Mouse (Mus musculus) hindbrain, postnatal 0 days (tissue): Measurements from ENCODE around the gene Bmp5. TPM values are rescaled to one million over a fixed set of nuclear protein-coding genes. Genes with fewer than 3 reads are reported as not detected.

ENCODE experiments used
- ATAC-seq: fragments of 200-750 bp; cut with Nextera tagmentation; 2 replicates; pipeline ENCODE4 v1.8.0; 2017; ENCODE audit warnings: mild to moderate bottlenecking, moderate TSS enrichment, moderate library complexity
- DNase-seq: peaks from one replicate; pipeline ENCODE4 v3.0.0-alpha.2; 2015; ENCODE audit warnings: low spot score
- H3K27ac ChIP-seq: fragments of 300-500 bp; sonication (generic); 2 replicates; pipeline ENCODE4 v1.5.1; 2014; ENCODE audit warnings: mild to moderate bottlenecking
- H3K27me3 ChIP-seq: fragments of 300-500 bp; sonication (generic); 2 replicates; pipeline ENCODE4 v1.6.1; 2014; ENCODE audit warnings: low read length, mixed read lengths; ENCODE audit not compliant: insufficient read depth
- H3K36me3 ChIP-seq: fragments of 300-500 bp; sonication (generic); 2 replicates; pipeline ENCODE4 v1.6.1; 2014; ENCODE audit warnings: low read length, mixed read lengths; ENCODE audit not compliant: insufficient read depth
- H3K4me1 ChIP-seq: fragments of 300-500 bp; sonication (generic); 2 replicates; pipeline ENCODE4 v1.6.1; 2014; ENCODE audit warnings: antibody characterized with exemption, low read length, mixed read lengths; ENCODE audit not compliant: insufficient read depth
- H3K4me2 ChIP-seq: fragments of 300-500 bp; sonication (generic); 2 replicates; pipeline ENCODE4 v1.6.1; 2014; ENCODE audit warnings: low read depth, mild to moderate bottlenecking, low read length, moderate library complexity, mixed read lengths
- H3K4me3 ChIP-seq: fragments of 300-500 bp; sonication (generic); 2 replicates; pipeline ENCODE4 v1.5.1; 2014; ENCODE audit warnings: low read length
- H3K9ac ChIP-seq: fragments of 300-500 bp; sonication (generic); replicated peaks from 2 replicates; pipeline ENCODE4 v1.6.1; 2014; ENCODE audit warnings: mild to moderate bottlenecking, low read length, moderate library complexity, mixed read lengths
- H3K9me3 ChIP-seq: fragments of 300-500 bp; sonication (generic); 2 replicates; pipeline ENCODE4 v1.6.1; 2016; ENCODE audit warnings: low read length, mixed read lengths
- CTCF ChIP-seq: IDR thresholded peaks from 2 replicates; pipeline ENCODE4 v1.5.1; 2016; ENCODE audit warnings: antibody characterized with exemption, control low read depth, low read depth
- WGBS: fragments of 180-500 bp; shearing (Covaris S2); extraction: QIAGEN DNeasy Blood & Tissue Kit; methylation state at CpG from one replicate; pipeline ENCODE4 v1.1.7; 2014; 5-methylcytosine and 5-hydroxymethylcytosine counted together
- polyA plus RNA-seq: library from polyadenylated mRNA; unstranded; fragments of >200 nt; fragmentation: Nextera tagmentation; extraction: Ambion mirVana; gene quantifications from 2 replicates; pipeline ENCODE4 v1.2.1, GENCODE M21; 2015
- total RNA-seq: library from RNA; depleted of rRNA; stranded (reverse); fragments of >200 nt; gene quantifications from 2 replicates; pipeline ENCODE4 v1.2.3, GENCODE M21; 2014

The Bmp5 gene
- total and polyA plus RNA-seq, 2 experiments from 2014 or later = 1.9 to 2.3 TPM

DNA sequence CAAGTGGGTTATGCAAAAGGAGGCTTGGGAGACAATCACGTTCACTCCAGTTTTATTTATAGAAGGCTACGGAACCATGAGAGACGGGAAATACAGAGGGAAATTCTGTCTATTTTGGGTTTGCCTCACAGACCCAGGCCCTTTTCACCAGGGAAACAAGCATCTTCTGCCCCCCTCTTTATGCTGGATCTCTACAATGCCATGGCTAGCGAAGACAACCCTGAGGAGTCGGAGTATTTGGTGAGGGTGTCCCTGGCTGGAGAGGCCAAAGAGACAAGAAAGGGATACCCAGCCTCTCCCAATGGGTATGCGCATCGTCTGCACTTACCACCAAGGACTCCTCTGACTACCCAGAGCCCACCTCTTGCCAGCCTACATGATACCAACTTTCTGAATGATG, 989 bp downstream of the Bmp5 start:
- Histone ChIP-seq H3K27me3 (no peaks in the 10 kb centered on the region), H3K36me3 (no peaks in the 10 kb centered on the region), H3K4me1 (no peaks in the 10 kb centered on the region), H3K4me2 (0 out of 2 replicates have a peak overlapping the region, but pooled peaks have one; percentile 2), H3K9ac (no peak overlapping the region), H3K27ac (no peak overlapping the region), H3K4me3 (peak overlapping the region; percentile 18; the same call in 1 of the 2 replicates), H3K9me3 (no peaks in the 10 kb centered on the region)
- DNase-seq (no peak), ATAC-seq (no peak)
- WGBS = 71% methylated on average over 7 of the region's 7 CpGs
- no peak for TF ChIP-seq CTCF

DNA sequence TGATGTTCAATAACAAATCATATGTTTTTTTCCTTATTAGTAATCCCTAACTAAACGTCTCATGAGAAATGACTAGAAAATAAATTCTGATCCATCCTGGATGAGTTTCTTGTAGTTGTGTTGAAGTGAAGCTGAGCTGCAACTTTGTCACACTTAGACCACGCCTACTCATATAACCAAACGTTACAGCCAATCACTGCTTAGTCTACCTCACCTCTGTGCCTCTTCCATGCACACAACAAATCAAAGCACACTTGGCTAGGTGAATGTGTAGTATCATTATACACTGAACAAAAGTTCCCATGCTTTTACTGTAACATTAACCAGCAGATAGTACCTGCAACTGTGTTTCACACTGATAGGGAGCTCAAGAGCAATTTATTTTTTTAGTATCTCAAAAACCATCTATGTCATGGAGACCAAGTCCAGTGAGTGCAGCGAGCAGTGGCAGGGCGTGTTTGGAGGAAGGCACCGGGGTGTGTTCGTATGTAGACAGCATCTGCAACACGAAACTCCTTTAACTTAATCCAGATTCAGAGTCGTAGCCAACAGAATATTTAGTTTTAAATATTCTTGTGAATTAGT, 3.7 kb downstream of the Bmp5 start:
- H3K9me3 ChIP-seq = no peaks in the 10 kb centered on the region
- H3K9ac ChIP-seq = no peak overlapping the region
- WGBS = 83% methylated on average over 9 of the region's 9 CpGs
- no peak for TF ChIP-seq CTCF
- DNase-seq = no peak
- H3K4me1 ChIP-seq = no peaks in the 10 kb centered on the region
- ATAC-seq = no peak
- H3K4me3 ChIP-seq = no peak overlapping the region
- H3K4me2 ChIP-seq = no peak overlapping the region
- no peaks in the 10 kb centered on the region for H3K27me3 ChIP-seq
- no peak overlapping the region for H3K27ac ChIP-seq
- no peaks in the 10 kb centered on the region for H3K36me3 ChIP-seq

DNA sequence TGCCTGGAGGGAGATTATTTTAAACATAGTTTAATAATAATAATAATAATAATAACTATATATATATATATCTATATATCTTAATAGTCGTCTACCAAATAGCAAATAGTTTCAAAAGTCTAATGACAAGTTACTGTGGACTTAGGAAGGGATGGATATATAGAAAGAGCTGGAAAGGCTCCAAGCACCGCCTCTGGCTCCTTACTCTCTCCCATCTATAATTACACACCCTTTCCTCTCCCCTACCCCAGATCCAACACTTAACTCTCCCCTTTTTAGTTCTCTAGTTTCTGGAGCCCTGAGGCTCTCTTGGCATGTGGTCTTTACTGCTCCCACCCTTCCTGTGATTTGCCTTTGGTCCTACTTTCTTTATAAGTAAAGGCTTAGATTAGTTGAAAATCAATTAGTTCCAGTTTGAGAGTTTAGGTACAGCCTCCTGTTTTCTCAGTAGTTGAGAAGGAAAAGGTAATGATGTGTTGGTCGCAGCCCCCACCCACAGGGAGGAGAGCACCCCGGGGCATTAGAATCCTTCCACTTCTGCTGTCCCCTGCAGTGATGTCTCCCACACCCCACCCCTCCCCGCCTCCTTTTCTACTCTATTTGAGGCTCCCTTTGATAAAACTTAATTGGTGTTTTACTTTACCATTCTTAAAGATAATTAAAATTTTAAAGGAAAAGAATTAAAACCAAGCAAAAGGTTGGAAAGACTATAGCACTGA, 5.6 kb downstream of the Bmp5 start:
- no peaks in the 10 kb centered on the region for H3K36me3 ChIP-seq
- 29% methylated on average over 5 of the region's 5 CpGs for WGBS
- no peaks in the 10 kb centered on the region for H3K9me3 ChIP-seq
- no peak overlapping the region for H3K4me3 ChIP-seq
- H3K27ac ChIP-seq = no peak overlapping the region
- no peak for TF ChIP-seq CTCF
- no peak for ATAC-seq
- no peaks in the 10 kb centered on the region for H3K27me3 ChIP-seq
- H3K4me1 ChIP-seq = no peaks in the 10 kb centered on the region
- H3K9ac ChIP-seq = no peak overlapping the region
- no peak overlapping the region for H3K4me2 ChIP-seq
- no peak for DNase-seq

DNA sequence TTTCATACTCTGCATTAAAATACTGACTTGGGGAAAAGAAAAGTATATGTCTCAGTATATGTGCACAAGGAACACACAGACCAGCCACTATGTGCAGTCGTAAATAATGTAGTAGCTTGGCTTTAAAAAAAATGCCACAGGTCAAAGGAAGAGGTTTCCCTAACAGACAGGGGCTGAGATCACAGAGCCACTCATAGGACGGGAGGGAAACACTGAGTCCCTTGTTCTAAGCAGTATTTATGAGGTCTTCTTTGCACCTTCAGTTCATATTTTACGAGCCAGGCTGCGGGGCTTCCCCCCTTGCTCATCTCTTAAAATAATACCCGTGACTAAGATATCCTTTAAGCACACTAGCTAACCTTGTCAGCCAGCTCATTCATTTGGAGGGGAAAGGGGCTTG, 6.4 kb downstream of the Bmp5 start:
- no peak overlapping the region for H3K4me2 ChIP-seq

DNA sequence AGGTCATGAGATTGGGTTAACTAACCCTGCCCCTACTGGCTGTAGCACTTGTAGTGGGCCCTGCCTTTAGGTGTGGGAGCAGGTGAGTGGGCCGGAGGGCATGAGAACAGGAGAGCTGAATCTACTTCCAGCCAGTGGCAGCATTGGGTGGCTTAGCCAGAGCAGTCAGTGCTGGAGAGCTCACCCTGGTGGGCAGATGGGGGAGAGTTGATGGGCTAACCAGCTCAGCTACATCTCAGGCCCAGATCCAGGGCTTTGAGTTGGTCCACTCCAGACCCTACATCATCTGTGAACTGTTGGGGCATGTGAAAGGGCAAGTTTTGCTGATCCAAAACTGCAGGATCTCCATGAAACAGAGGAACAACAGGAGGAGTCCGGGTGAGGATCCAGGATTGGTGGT, 8.4 kb downstream of the Bmp5 start:
- H3K27me3 ChIP-seq = no peaks in the 10 kb centered on the region
- ATAC-seq (no peak), DNase-seq (no peak)
- WGBS = 95% methylated on average over 2 of the region's 2 CpGs
- no peak for TF ChIP-seq CTCF
- no peaks in the 10 kb centered on the region for H3K4me1 ChIP-seq
- H3K4me2 ChIP-seq = no peak overlapping the region
- H3K4me3 ChIP-seq = no peak overlapping the region
- H3K9ac ChIP-seq = no peak overlapping the region
- H3K9me3 ChIP-seq = no peaks in the 10 kb centered on the region
- H3K27ac ChIP-seq = no peak overlapping the region
- H3K36me3 ChIP-seq = no peaks in the 10 kb centered on the region

More for the DNA sequence above, 6.4 kb downstream of the Bmp5 start:
- no peak for TF ChIP-seq CTCF
- Histone ChIP-seq H3K27me3 (no peaks in the 10 kb centered on the region), H3K27ac (no peak overlapping the region), H3K36me3 (no peaks in the 10 kb centered on the region), H3K4me1 (no peaks in the 10 kb centered on the region), H3K9me3 (no peaks in the 10 kb centered on the region), H3K4me3 (no peak overlapping the region), H3K9ac (no peak overlapping the region)
- WGBS = 33% methylated on average over 5 of the region's 5 CpGs
- DNase-seq (no peak), ATAC-seq (no peak)

DNA sequence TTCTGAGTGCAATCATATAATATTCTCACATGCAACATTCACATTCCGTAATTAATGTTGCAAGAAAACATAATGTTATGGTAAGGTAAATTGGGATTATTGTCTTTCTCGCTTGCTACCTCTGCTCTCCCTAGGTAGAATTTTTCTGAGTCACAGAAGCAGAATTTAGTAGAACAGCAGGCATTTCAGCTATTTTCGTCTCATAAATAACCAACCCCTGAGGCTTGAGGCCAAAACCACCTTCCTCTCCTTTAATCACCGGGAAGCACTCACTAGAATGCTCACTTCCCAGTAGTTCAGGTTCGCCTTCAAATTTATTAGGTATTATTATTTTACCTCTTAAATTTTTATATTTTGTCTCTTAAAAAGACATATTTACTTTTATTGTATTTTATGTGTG, 10.8 kb downstream of the Bmp5 start:
- 86% methylated on average over 5 of the region's 5 CpGs for WGBS
- no peak overlapping the region for H3K4me2 ChIP-seq
- no peak for TF ChIP-seq CTCF

DNA sequence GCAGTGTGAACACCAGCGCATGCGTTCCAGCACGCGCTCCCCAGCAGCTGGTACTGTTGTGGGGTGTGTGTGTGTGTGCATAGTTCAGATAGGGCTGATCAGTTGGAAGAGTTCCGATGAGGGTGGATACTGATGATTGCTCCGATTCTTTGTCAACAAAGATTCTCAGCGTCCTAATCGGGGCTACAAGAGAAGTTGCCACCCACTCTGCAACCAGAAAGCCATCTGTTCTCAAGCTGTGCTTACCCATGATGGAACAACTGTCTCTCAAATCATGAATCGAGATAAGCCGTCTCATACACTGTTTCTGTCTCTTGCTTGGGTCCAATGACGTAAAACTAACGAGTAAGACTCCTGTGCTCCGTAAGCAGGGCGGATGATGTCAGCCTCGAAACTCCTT, 12.0 kb downstream of the Bmp5 start:
- no peaks in the 10 kb centered on the region for H3K4me1 ChIP-seq
- 86% methylated on average over 15 of the region's 15 CpGs for WGBS
- H3K4me3 ChIP-seq = no peak overlapping the region
- no peak overlapping the region for H3K9ac ChIP-seq
- H3K36me3 ChIP-seq = no peaks in the 10 kb centered on the region
- no peaks in the 10 kb centered on the region for H3K27me3 ChIP-seq
- H3K4me2 ChIP-seq = no peak overlapping the region
- no peak overlapping the region for H3K27ac ChIP-seq
- TF ChIP-seq CTCF = no peak
- no peak for DNase-seq
- ATAC-seq = no peak
- H3K9me3 ChIP-seq = no peaks in the 10 kb centered on the region

More for the DNA sequence above, 10.8 kb downstream of the Bmp5 start:
- Histone ChIP-seq H3K9ac (no peak overlapping the region), H3K27ac (no peak overlapping the region), H3K4me3 (no peak overlapping the region), H3K4me1 (no peaks in the 10 kb centered on the region), H3K36me3 (no peaks in the 10 kb centered on the region), H3K9me3 (no peaks in the 10 kb centered on the region), H3K27me3 (no peaks in the 10 kb centered on the region)
- DNase-seq = no peak
- ATAC-seq = no peak
